Mouse (Mus musculus) effector memory CD4-positive, alpha-beta T cell, adult 5 months (primary cell): Measurements from ENCODE around the gene Nxnl2. TPM values are rescaled to one million over a fixed set of nuclear protein-coding genes. Genes with fewer than 3 reads are reported as not detected.

Source experiments
- polyA plus RNA-seq: library from polyadenylated mRNA; unstranded; fragments of 100-300 nt; shearing (Covaris generic); gene quantifications from one replicate; pipeline ENCODE4 v1.2.1, GENCODE M21; 2017

Nxnl2 gene
- polyA plus RNA-seq: 0.32 TPM

GRCm38 (mm10) chr13:51170691-51171680 is at the start of gene Nxnl2:
Nxnl2 (plus strand) TSS chr13:51171022.

Other genes with a start within 250 kb of the Nxnl2 start
- gene Spin1, start 70.1 kb upstream of the Nxnl2 start, polyA plus RNA-seq: 56.0 TPM
- gene S1pr3, start 237.6 kb downstream of the Nxnl2 start, polyA plus RNA-seq: not detected